Mouse (Mus musculus) bone marrow, adult 2 months (tissue): ENCODE results near the gene Glyctk.

ENCODE experiments used
- CTCF ChIP-seq: fragments of 200-500 bp; IDR thresholded peaks from 2 replicates; pipeline ENCODE4 v1.5.1; 2011; ENCODE audit warnings: low read length, control low read depth; ENCODE audit not compliant: control insufficient read depth, insufficient read depth
- POLR2A ChIP-seq: fragments of 200-500 bp; IDR thresholded peaks from 2 replicates; pipeline ENCODE4 v1.6.1; 2011; ENCODE audit warnings: low read depth, mild to moderate bottlenecking, control low read depth, low read length, borderline replicate concordance; ENCODE audit not compliant: control insufficient read depth

GRCm38 (mm10) chr9:106191355-106191754 lies 33.4 kb upstream of the Glyctk start:
- TF ChIP-seq POLR2A (no peak), CTCF (no peak)
